Mouse (Mus musculus): ENCODE results near the gene Draxin.

The Draxin gene

DNA sequence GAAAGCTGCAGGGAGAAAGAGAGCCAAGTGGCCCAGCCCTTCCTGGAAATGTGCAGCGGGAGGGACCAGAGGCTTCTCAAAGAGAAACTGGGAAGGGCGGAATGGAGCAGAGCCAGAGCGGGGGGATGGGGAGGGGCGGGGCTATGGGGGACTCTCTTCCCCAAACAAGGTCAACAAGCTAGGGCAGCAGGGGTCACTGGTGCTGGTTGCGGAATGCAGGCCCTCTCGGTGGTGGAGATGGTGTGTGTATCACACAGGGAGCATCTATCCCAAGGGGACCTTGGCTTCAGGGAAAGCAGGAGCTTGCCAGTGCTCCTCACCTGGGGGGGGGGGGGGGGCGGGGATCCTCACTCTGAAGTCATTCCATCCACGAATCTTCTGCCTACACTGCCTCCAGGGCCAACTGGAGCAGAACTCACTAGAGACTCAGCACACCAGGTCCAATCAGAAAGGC is 46.2 kb downstream of the Draxin start:
- DNase-seq (ENCODE audit: low read depth, low spot score), result no peak

GRCm38 (mm10) chr4:148083176-148083899 is 47.2 kb downstream of the Draxin start:
- no peak for DNase-seq (ENCODE audit: low read depth, low spot score)

DNA sequence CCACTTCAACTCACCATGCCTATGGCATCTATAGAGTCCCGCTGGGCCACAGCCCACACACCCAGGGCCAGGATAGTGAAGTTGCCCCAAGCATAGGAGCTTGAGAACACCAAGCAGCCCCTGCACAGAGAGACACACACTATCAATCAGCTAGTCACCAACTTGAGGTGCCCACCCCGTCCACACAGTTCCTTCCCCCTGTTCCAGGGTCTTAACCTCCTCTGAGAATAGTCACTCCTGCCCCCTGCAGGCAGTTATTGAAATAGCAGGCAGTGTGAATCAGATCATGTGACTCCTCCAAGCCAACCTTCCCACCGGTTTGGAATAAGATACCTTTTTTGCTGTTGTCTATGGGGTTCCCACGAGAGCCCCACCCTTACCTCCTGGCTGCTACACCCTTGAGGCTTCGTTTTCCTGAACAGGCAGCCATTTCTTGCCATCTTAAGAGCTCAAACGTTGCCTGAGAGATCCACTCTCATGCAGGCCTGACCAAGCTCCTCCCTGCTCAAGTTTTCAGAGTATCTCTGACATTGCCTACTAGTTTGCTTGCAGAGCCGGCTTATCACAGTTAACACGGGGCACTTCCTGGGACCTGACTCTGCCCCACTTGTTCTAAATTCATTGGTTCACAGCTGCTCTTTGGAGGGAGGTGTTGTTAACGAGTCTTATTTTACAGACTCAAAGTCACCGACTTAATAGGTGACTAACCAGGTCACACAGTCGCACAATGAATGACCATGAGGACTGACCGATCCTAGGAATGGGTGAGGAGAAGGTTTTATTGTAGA is 48.0 kb downstream of the Draxin start:
- DNase-seq (ENCODE audit: low read depth, low spot score), result peak; percentile 60

GRCm38 (mm10) chr4:148081201-148081600 is 49.3 kb downstream of the Draxin start:
- no peak for DNase-seq (ENCODE audit: low read depth, low spot score)

- DNase-seq (ENCODE audit: low read depth, low spot score), result no peak
Measured at GRCm38 (mm10) chr4:148080597-148080973, 49.9 kb downstream of the Draxin start.

DNA sequence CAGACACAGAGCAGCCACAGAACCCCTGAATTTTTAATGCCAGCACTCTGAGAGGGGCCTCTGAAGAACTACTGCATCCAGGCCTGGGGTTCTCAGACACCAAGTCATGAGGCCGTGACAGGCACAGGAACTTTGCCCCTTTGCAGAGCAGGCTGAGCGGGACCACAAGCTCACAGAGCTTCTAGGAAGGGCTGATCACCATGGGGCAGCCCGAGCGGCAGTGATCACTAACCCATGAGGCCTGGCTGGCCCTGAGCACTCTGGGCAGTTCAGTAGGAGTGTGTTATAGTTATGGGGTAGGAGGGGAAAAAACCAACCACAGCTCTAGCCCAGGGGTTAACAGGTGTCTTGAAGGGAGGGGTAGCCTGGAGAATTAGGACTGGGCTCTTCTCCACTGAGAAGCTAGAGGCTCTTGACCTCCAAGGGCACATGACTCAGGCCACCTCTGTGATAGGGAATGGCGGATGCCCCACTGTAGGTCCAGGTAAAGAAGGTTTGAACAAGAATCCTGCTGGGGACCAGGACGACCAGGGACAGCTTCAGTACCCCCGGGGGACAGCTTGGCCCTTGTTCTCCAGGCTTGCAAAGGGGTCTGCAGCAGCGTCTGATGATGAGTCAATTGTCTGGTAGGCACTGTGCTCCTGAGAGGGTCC is 50.4 kb downstream of the Draxin start:
- no peak for DNase-seq (ENCODE audit: low read depth, low spot score)

GRCm38 (mm10) chr4:148079212-148079611 is 51.3 kb downstream of the Draxin start:
- no peak for DNase-seq (ENCODE audit: low read depth, low spot score)

- no peak for DNase-seq (ENCODE audit: low read depth, low spot score)
Measured at GRCm38 (mm10) chr4:148075881-148076280, 54.6 kb downstream of the Draxin start.

- DNase-seq (ENCODE audit: low read depth, low spot score), result peak; percentile 80
Measured at GRCm38 (mm10) chr4:148075259-148075658, 55.2 kb downstream of the Draxin start.

DNA sequence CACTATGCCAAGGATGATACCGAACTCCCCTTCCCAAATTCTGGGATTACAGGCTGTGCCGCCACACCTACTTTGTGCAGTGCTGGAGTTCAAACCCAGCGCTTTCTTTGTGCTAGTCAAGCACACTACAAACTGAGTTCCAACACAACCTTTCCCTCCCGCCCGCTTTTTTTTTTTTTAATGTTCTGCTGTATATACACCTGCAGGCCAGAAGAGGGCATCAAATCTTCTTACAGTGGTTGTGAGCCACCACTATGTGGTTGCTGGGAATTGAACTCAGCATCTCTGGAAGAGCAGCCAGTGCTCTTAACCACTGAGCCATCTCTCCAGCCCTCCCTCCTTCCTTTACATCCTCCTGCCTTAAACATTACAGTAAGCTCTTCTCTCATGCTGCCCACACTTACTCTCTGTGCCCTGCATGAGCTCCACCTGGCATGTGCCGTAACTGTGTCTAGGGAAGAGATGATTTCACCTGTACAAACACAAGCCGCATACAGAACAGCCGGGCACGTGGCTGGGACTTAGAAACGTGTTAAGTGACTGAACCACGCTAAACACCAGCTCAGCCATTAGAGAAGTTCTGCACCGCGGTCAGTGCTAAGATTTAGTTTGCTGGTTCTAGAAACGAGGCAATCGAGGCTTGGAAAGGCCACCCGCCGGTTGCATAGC is 55.8 kb downstream of the Draxin start:
- peak; percentile 66 for DNase-seq (ENCODE audit: low read depth, low spot score)

GRCm38 (mm10) chr4:148071508-148071907 is 59.0 kb downstream of the Draxin start:
- no peak for DNase-seq (ENCODE audit: low read depth, low spot score)

DNA sequence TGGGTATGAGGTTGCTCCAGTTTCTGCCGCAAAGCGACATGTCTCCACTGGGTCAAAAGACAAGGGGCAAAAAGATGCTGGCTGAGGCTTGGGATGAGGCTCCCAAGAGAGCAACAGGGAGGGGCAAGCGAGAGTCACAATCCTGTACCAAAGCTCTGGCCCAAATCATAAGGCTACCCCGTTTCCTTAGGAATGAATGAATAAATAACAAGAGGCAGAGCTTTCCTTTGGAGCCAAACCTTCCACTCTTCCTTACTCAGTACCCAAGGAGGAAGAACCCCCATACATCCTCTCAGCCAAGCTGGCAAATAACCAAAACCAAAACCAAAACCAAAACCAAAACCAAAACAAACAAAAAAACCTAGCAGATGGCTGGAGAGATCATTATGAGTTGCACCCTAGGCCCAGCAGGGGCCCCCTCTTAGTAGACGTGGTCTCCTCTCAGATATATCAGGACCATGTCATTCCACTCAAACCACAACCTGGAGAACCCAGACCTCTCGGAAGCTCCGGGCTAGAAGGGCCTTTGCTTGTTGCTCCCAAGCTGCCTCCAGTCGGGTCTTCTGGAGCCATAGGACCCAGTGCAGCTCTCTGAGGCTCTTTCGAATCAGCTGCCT is 60.8 kb downstream of the Draxin start:
- DNase-seq (ENCODE audit: low read depth, low spot score), result peak; percentile 44

DNA sequence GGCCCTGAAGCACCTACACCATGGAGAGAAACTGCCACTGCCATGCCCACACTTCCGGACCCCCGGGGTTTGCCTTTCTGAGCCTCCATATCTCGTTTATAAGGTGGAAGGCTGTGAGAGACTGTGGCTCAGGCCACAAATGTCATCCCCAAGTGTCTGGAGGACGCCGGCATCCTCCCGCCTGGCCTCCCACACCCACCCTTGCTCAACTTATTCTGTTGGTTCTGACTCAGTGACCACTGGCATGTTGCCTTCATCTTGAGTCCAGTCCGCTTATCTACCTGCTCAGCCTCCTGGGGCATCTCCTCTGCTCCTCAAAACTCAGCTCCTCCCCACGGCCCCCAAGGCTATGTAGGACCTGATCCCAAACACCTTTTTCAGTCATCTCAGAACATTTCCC is 63.2 kb downstream of the Draxin start:
- DNase-seq (ENCODE audit: low read depth, low spot score), result no peak

DNA sequence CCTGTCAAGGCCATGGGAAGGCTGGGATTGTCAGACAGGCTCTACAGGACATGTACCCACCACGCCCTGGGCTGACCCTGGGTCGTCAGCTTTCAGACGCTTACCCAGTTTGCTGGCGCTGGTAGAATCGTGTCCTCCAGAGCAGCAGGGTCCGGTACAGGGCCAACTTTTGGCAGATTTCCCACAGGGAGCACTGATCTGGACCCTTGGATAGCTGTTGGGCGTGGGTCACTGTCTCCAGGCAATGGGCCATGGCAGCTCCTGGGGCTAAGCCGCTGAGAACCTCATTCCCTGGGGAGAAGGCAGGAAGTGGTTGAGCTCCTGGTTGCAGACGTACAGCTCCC is 64.1 kb downstream of the Draxin start:
- no peak for DNase-seq (ENCODE audit: low read depth, low spot score)

GRCm38 (mm10) chr4:148065702-148066400 is 64.6 kb downstream of the Draxin start:
- DNase-seq (ENCODE audit: low read depth, low spot score), result no peak

DNA sequence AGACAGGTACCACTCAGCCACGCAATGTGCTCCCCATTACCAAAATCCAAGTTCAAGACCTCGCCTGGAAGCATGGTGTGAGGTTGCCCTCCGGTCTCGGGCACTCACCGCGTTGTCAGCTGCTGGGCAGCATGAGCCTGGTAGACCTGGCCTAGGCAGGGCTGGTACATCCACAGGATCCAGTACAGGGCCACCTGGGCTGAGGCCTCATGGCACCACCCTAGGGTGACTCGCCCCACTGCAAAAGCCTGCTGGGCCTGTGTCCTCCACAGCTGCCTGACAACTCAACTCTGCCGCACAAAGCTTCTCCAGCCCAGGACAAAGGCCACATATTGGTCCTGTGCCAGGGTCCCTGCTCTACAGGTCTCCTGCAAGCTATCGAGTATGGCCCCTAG is 69.4 kb downstream of the Draxin start:
- DNase-seq (ENCODE audit: low read depth, low spot score), result no peak

GRCm38 (mm10) chr4:148060120-148061085 is 70.1 kb downstream of the Draxin start:
- peak; percentile 28 for DNase-seq (ENCODE audit: low read depth, low spot score)

DNA sequence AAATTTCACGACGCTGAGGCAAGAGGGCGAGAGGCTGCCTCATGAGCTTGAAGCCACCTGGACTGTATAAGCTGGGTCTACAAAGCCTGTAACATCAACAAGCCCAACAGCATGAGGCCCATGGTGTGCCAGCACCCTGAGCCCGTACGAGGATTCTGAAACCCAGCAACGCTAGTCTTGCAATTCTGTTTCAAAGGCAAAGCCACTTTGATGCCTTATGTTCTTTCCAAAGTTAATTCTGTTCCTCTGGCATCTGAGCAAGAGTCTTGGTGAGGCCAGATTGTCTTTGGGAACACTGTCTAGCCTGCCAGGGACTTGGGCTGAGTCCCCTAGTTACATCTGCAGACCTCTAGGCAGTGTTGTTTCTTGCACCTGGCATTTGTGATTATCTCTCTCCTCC is 71.5 kb downstream of the Draxin start:
- DNase-seq (ENCODE audit: low read depth, low spot score), result no peak

DNA sequence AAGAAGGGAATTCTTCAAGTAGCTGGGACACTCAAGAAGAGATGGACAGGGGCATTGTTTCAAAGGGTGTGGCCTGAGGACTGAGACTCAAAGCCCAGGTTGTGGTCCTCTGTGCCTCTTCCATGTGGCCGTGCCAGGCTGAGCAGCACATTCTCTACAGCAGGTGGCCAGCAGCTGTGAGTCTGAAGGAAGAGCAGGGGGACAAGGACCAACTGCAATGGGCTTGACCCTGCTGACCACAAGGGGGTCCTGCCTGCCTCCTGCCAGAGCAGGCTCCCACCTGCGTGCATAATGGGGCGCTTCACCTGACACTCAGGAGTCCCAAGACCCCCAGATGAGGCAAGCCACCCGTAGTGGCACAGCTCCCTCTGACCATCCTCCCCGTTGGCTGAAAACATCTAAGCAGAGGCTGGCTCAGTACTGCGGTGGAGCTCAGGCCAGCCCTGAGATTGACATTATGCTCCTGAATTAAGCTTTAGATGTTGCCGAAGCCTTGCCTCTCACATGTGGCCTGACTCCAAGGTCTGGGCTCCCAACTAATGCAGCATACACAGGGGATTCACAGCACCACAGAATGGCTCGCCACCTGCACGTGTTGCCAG is 72.2 kb downstream of the Draxin start:
- DNase-seq (ENCODE audit: low read depth, low spot score), result no peak
